Mouse (Mus musculus) thymus, adult 2 months (tissue): Measurements from ENCODE around the gene Mast3.

ENCODE experiments used
- CTCF ChIP-seq: fragments of 200-500 bp; IDR thresholded peaks from 2 replicates; pipeline ENCODE4 v1.5.1; 2012; ENCODE audit warnings: mild to moderate bottlenecking, control low read depth, low read length, moderate library complexity, borderline replicate concordance; ENCODE audit not compliant: control insufficient read depth, poor library complexity, insufficient read depth; ENCODE audit errors: extremely low read depth
- POLR2A ChIP-seq: fragments of 200-500 bp; IDR thresholded peaks from 2 replicates; pipeline ENCODE4 v1.6.1; 2012; ENCODE audit warnings: mild to moderate bottlenecking, low read length, control low read depth, moderate library complexity; ENCODE audit not compliant: control insufficient read depth, poor library complexity, insufficient read depth; ENCODE audit errors: extremely low read depth

DNA sequence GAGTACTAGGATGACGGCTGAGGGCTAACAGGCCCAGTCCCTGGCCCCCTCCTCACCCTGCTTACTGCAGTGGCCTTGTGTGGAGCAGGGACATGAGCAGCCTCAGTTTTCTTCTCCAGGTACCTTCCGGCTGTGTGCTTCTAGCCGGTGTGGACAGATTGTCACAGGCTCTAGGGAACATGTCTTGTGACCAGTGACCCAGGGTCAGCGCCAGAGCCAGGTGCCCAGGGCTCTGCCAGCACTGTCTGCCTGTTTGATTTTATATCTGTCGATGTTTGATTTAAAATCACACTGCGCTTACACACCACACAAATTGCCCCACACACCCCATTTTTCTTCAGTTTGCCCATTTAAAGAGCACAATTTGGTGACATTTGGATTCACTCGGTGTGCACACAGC lies 18.9 kb upstream of the Mast3 start:
- TF ChIP-seq CTCF: no peak
- no peak for TF ChIP-seq POLR2A
